Mouse (Mus musculus) left cerebral cortex, postnatal 10 days (tissue): ENCODE measurements around the gene Ehhadh. TPM values are rescaled to one million over a fixed set of nuclear protein-coding genes. Genes with fewer than 3 reads are reported as not detected.
A peak's percentile ranks its signal among the peaks of the same experiment; 100 is the strongest.
"Not testable (repeated sequence)": the region's sequence is repeated elsewhere in the genome, so short reads cannot be mapped to it uniquely, and the experiment has no call there.

Experiments used
- DNase-seq, 2 experiments: peaks; one replicate each; pipeline ENCODE4 v3.0.0; 2021 to 2022; ENCODE audit warnings: low spot score in 2 of 2, mixed read lengths in 1 of 2; ENCODE audit errors: extremely low spot score in 1 of 2
- intact Hi-C: fragments of 180-260 bp; cut with DNase I; formaldehyde crosslinking; loops from one replicate; pipeline ENCODE4 v1.15.1; 2025
- total RNA-seq, 2 experiments: library from RNA; stranded (reverse); gene quantifications; 2 replicates each; pipeline ENCODE4 v1.2.3; 2021

Gene Ehhadh
- 1 to 10 TPM; 1.4 to 1.9 TPM for total RNA-seq

GRCm38 (mm10) chr16:21787516-21788353 is at the start of gene Ehhadh:
Gene Ehhadh (minus strand): TSS chr16:21787807.
- intact Hi-C loops: no loop called here
- DNase-seq: peak in 1 of 2 experiments; percentile 74

GRCm38 (mm10) chr16:21836311-21837072 is 48.9 kb upstream of the Ehhadh start:
- peak in 1 of 2 experiments; percentile 44 for DNase-seq

GRCm38 (mm10) chr16:21835584-21835931 is 48.0 kb upstream of the Ehhadh start:
- intact Hi-C loops: loop anchor here (5.0 kb wide), 2 partner anchors 172 to 187 kb away; partner anchors contain the start of gene Senp2
- DNase-seq: no peak

More at GRCm38 (mm10) chr16:21836311-21837072, 48.9 kb upstream of the Ehhadh start:
- intact Hi-C loops: loop anchor here (5.0 kb wide), 2 partner anchors 171 to 186 kb away; partner anchors contain the start of gene Senp2

DNA sequence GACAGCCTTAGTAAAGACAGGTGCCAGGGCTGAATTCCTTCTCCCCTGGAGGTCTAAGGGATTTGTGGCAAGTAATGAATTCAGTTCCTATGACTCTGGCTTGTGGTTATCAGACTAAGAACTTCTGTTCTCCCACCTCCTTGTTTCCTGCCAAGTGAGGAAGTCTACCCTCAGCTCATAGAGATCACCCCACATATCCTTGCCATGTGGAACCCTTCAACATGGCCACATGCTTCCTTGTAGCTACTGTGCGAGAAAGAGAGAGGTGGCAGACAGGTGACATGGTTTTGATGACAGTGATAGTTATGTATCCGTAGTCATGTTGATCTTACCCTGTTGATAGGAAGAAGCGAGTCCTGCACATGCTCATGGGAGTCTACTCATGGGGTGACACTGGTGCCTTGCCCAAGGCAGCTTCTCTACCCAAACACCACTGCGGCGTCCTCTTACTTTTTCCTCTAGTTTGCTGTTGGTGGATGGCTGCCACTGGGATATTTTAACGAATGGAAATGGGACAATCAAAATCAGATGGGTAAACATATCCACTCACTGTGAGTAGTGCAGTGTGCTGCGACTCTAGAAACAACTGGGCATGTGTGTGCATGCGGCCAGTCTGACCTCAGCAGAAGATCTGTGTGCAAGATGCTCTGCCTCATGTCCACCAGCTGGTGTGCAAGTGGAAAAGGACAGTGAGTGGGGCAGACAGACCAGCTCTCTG is 47.4 kb upstream of the Ehhadh start:
- intact Hi-C loops: loop anchor here (5.0 kb wide), 2 partner anchors 172 to 187 kb away; partner anchors contain the start of gene Senp2
- no peak for DNase-seq

GRCm38 (mm10) chr16:21833970-21834369 is 46.4 kb upstream of the Ehhadh start:
- intact Hi-C loops: no loop called here
- DNase-seq: no peak

DNA sequence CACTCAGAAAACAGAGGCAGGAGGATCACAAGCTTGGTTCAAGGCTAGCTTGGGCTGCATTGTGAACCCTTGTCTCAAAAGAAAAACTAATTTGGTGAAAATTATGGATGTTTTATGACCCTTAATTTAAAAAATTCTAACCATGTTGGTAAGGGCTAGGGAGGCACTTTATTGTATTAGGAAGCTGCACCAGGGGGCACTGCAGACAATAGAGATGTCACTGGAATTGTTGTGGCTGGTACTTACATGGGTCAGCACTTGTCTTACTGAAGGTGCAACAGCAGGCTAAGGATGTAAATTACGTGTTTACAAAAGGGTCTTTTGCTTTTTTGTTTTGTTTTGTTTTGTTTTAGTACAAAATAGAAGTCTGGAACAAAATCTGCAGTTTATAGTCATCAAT is 45.9 kb upstream of the Ehhadh start:
- intact Hi-C loops: no loop called here
- DNase-seq: no peak

- no peak for DNase-seq
- intact Hi-C loops: no loop called here
Measured at GRCm38 (mm10) chr16:21831764-21832163, 44.2 kb upstream of the Ehhadh start.

GRCm38 (mm10) chr16:21830784-21831183 is 43.2 kb upstream of the Ehhadh start:
- DNase-seq: no peak
- intact Hi-C loops: no loop called here

DNA sequence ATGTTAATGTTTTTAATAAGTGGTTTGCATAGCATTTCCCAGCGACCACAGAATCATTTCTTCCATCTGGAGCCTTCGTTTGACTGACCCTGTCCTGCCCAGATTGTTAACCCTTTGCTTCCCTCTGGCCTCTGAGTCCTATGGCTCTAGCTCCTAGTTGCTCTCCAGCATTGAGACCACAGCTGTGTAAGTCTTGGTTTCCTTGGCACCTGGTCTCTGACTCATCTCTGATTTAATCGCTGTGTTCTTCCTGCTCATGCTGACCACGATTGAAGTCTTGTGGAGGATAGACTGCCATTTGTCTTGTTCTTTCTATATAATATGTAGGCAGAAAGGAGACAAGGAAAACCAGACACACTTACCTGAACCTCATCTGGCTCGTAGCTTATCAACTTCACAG is 42.1 kb upstream of the Ehhadh start:
- DNase-seq: no peak
- intact Hi-C loops: no loop called here

- intact Hi-C loops: no loop called here
- no peak for DNase-seq
Measured at GRCm38 (mm10) chr16:21827581-21827980, 40.0 kb upstream of the Ehhadh start.

- DNase-seq: no peak
- intact Hi-C loops: no loop called here
Measured at GRCm38 (mm10) chr16:21827153-21827552, 39.5 kb upstream of the Ehhadh start.

DNA sequence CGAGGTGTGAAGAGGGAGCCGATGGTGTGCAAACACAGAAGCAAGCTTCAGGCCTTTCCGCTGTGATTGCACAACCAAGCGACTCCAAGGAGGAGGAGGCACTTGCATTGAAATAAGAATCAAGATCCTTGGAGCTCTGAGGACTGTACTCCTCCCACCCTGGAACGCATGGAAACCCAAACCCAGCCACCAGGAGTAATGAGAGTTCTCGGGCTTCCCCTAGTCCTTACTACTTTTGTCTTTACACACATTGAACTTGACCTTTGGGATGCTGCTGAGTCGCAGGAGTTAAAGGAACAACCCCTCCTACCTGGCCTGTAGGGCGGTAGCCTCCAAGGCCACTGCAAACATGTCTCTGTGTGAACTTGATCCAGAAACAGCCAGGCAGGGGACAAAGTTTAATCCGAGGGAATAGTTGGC is 38.0 kb upstream of the Ehhadh start:
- intact Hi-C loops: no loop called here
- DNase-seq: no peak

DNA sequence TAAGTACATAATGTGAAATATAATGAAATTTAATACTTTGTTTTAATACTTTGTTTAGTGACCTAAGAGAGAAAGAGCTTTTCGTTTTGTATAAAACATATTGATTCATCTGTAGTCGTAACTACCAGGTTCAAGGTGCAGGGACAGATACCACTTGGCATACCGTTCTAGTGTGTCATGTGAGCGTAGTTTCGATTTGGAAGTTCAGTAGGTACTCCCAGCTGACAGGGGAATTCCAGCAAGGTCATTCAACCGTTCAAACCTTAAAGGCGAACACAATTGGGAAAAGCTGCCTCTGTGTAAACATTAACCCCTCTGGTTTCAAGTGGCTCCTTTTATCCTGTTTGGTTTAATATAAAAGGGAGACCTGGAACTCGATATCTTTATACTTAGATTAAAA is 31.0 kb upstream of the Ehhadh start:
- DNase-seq: no peak
- intact Hi-C loops: loop anchor here (10.0 kb wide), 1 partner anchor 324 kb away; no protein-coding TSS in a partner anchor

DNA sequence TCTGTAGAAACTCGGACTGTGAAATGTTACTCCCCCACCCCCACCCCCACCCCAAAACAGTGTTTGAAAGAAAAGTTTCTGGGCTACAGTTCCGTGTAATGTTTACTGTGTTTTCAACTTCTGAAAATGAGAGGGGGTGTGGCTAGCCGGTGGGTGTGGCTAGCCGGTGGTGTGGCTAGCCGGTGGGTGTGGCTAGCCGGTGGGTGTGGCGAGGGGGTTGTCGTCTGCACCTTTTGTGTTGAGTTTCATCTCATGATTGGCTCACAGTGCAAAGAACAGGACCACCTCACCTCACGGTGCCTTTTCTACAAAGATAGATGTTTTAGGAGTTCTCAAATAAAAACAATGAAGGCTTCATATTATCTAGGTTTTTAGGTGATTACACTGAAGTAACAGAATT is 30.5 kb upstream of the Ehhadh start:
- DNase-seq: no peak
- intact Hi-C loops: loop anchor here (10.0 kb wide), 1 partner anchor 323 kb away; no protein-coding TSS in a partner anchor

DNA sequence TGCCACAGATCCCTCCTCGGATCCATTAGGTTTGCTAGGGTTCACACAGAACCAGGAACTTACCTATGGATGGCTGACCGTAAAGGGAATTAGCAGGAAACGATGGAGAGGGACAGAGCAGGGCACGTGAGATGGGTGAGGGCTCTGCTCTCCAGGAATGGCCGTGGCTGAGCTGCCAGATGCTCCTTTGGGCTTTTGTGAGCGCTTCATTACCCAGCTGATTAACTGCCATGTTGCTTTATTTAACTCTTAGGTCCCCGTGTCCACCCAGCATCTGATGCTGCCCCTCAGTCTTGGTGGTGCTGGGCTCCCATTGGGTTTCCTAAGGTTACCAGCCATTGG is 28.0 kb upstream of the Ehhadh start:
- intact Hi-C loops: loop anchor here (10.0 kb wide), 1 partner anchor 321 kb away; no protein-coding TSS in a partner anchor

GRCm38 (mm10) chr16:21814861-21815668 is 27.5 kb upstream of the Ehhadh start:
- intact Hi-C loops: loop anchor here (10.0 kb wide), 1 partner anchor 320 kb away; no protein-coding TSS in a partner anchor
- peak in 1 of 2 experiments; percentile 68 for DNase-seq

More for the DNA sequence above, 28.0 kb upstream of the Ehhadh start:
- DNase-seq: no peak

DNA sequence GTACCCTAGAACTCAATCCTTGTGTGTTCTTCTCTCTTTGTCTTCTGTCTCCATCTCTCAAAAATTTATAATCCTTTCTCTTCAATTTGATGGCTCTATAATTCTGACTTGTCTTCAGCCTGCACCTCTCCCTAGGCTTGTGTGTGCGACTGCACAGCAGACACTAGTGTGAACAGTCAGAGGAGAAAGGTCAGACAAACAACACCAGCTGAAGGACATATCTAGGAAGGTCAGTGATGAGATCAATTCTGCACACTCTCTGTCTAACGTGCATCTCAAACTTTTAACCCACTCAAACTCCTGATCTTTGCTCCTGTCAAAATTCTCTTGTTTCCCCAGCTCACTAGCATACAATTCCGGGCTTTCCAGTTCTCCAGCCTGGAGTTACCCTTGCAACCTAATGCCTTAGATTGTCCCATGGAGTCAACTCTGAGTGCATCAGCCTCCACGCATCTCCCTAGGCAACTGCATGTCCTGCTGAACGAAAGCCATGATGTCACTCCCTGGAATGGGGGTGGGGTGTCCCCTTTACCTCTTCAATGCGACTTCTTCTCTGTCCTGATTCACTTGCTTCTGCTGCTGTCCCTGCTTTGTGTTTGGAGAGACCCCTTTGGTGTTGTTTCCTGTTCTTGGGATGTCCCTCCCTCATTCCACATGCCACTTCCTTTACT is 25.7 kb upstream of the Ehhadh start:
- intact Hi-C loops: loop anchor here (10.0 kb wide), 1 partner anchor 318 kb away; no protein-coding TSS in a partner anchor
- DNase-seq: no peak

GRCm38 (mm10) chr16:21807786-21808185 is 20.2 kb upstream of the Ehhadh start:
- intact Hi-C loops, DNase-seq: not testable (repeated sequence)
